Mouse (Mus musculus) left cerebral cortex, adult 9 months (tissue): Measurements from ENCODE around the gene Inf2.

Experiments
- DNase-seq, 2 experiments: peaks; one replicate each; pipeline ENCODE4 v3.0.0; 2022; ENCODE audit warnings: low spot score in 2 of 2

The Inf2 gene

DNA sequence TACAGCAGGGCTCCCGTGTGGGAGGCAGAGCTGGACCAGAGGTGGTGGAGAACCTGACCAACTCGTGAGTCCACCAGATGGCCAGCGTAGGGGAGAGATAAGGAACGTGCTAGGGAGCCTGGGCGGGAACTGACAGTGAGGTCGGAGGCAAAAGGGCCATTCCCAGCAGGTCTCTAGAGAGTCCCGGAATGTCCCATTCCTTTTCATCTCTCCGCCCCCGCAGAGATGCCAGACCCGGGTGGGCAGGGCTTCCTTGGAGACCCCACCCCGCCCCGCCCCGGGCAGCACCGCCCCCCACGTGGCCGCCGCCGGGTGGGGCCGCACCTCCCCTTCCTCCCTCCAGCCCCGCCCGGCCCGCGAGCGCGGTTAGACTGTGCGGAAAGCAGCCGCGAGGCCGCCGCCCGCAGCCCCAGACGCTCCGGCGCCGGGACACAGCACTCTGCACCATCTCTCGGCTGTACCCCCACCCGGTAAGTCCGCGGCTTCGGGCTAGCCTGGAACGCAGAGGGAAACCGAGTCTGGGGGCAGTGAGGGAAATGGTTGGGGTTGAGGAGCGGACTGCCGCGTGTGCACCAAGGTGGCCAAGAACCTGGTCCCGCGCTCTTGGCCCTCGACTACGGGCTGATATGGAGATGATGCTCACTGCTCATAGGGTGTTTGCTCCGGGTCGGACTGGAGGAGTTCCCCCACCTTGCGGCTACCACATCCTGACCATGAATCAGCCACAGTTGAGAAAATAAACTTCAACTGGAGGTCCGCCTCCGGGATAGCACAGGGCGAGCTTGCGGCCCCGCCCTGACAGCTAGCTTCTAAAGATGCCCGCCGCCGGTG lies at the start of gene Inf2:
Gene Inf2, plus strand, starts transcription at position 359 of the 831 bp plus-strand sequence.
- DNase-seq, result peak; percentile 73 to 83

GRCm38 (mm10) chr12:112539466-112539965 lies 49.1 kb upstream of the Inf2 start:
- no peak for DNase-seq

GRCm38 (mm10) chr12:112540321-112540720 lies 48.3 kb upstream of the Inf2 start:
- no peak for DNase-seq

DNA sequence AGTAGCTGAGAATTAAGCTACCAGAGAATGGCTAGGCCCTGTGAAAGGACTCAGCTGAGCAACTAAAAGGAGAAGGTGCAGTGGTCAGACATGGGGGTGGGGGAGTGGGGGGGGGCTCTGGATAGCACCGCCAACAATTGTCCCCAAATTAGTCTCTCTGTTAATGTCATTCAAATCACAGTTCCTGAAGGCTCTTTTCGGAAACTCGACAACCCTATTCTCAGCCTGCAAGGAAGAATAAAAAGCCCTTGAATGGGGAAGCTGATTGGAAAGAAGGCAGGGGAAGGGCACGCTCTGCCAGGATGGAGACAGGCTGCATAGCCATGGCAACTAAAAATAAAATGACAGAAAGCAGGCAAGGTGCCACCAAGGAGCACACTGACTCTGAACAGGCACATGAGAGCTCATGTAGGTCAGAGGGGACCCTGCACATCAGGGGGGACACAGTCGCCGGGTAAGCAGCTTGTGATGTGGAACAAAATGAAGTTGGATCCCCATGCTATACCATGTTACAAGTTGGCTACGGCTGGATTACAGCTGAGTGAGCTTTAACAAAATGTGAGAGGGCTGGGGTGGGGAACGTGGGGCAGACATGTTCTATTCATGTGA lies 47.0 kb upstream of the Inf2 start:
- no peak for DNase-seq

DNA sequence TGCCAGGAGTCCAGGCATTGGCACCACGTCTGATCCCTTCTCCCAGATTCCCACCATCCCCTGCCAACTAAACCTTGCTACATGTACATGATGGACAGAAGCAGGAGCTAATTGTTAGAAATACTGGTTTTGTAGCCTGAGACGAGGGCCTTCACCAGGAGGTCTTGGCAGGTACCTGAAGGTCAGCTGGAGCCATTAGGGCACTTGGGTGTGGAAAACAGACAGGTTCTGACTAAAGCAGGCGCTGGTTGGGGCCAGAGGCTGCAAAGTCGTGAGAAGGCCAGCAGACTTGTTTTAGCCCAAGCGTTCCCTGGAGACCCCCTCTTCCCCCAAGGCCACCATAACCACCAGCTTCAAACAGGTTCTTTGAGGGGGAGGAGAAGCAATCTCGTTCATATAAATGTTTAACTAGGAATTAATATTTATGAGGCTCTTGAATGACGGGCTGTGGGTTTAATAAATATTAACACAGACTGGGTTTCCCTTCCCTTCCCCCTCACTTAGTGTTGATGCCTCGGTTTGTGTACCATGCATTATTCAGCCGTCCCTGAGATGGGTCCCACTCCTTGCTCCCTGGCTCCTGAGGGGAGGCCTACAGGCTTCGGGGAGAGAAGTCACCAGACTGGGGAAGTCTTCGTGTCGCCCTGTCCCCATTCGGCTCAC lies 46.2 kb upstream of the Inf2 start:
- no peak for DNase-seq

GRCm38 (mm10) chr12:112542920-112543300 lies 45.7 kb upstream of the Inf2 start:
- peak; percentile 58 to 91 for DNase-seq

DNA sequence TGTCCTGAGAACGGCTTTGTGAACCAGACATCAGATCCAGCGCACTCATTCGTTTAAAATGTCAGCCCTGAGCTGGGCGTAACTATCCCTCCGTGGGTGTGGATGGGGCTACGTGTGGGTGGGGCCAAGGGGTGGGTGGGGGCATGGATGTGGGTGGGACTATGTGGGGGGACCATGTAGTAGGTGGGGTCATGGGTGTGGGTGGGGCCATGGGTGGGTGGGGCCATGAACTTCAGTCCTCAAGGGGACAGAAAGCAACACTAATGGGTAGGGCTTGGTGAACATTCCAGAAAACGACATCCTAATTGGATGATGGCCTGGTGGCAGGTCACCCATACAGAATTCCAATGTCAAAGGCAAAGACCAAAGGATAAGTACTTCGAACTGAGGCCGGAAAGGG lies 44.6 kb upstream of the Inf2 start:
- no peak for DNase-seq

DNA sequence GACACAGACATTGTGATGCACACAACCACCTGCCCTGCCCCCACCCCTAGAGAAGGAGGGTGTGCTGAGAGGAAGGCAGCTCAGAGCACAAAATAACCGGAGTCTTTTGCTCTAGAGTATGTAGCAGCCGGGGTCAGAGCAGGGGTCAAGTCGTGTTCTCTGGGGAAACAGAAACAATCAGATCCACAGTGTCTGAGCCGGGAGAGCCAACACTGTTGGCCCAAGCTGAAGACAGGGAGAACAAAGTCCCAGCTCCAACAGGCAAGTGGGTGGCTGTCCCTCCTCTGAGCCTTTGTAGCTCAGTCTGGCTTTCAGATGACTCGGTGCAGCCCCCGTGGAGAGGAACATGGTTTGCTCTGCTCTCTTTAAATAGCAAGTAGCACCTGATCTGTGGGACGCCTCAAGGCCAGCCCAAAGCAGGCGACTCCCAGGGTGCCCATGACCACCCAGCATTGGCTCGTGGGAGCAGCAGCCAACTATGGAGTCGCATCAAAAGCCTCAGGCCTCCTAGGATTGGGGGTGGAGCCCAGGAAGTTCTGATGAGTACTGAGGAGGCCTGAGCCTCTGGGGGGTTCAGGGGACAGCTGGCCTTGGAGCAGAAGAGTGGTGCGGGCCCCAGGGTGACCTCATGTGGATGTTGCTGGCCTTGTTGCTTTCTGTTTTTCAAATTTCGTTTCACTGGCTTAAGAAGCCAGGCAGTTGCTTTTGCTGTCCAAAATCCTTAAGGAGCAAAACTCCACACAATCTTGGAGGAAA lies 43.5 kb upstream of the Inf2 start:
- DNase-seq, result no peak

DNA sequence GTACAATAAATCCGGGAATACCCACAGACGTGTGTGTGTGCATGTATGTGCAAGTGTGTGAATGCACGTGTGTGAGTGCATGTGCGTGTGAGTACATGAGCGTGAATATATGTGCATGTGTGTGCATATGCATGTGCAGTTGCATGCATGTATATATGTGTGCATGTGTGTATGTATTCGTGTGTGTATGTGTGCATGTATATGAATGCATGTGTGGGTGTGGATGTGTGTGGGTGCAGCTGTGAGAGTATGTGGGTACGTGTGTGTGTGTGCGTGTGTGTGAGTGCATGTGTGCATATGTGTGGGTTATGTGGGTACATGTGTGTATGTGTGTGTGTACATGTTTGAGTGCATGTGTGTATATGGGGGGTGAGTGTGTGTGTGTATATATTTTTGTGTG lies 42.5 kb upstream of the Inf2 start:
- DNase-seq, result no peak

GRCm38 (mm10) chr12:112549287-112549686 lies 39.3 kb upstream of the Inf2 start:
- no peak for DNase-seq

- peak; percentile 80 to 98 for DNase-seq
Measured at GRCm38 (mm10) chr12:112551861-112552375, 36.7 kb upstream of the Inf2 start.

DNA sequence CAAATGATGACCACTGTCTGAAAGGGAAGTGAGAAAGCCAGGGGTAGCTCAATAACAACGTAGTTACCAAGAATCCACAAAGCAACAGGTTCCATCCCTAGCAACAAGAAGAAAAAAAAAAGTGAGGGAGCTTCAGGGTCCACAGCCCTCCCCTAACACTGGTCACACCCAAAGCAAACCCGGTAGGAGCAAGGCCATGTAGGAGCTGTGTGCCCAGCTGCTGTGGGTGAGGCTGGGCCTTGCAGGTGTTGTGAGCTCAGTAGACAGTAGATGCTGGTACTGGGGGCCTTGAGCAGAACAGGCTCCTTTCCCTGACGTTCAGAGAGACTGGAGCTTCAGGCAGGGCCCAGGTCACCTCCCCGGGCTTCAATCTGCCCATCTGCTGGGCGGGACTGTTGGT lies 36.1 kb upstream of the Inf2 start:
- DNase-seq, result no peak

DNA sequence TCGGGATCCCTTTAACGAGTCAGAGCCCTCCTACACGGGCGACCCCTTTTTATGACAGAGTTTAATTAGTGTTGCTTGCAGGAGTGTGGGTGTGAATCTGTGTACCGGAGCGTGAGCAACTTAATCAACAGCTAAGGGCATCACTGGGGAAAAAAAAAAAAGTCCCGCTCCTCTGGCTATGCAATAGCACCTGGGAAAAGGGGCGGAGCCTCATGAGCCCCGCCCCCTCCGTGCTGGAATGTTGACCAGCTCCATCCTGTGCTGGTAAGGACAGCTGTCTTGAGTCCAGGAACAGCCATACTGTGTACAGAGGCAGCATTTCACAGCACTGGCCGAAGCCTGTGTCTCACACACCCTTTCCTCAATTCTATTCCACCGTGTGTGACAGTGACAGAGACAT lies 33.7 kb upstream of the Inf2 start:
- DNase-seq, result no peak

DNA sequence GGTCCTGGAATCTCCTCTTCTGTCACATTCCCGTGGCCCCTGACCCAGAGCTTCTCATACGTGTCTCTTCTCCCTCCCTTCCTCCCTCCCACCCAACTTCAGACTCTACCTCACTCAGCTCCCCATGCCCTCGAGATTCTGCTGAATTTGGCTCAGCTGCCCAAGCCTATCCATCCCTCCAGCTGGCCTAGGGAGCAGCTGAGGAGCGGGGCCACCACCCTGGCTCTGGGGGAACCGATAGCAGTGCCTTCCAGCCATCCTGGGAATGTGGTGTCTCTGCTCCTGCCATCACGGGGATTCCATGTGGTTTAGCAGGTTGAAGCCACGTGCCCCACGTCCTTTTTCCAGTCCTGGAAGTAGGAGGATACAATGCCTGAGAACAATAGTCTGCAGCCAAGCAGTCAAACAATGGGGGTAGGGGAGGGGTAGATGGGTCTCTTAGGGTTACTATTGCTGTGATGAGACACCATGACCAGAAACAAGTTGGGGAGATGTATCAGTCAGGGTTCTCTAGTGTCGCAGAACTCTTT lies 32.0 kb upstream of the Inf2 start:
- no peak for DNase-seq

GRCm38 (mm10) chr12:112557219-112557618 lies 31.4 kb upstream of the Inf2 start:
- no peak for DNase-seq

- no peak for DNase-seq
Measured at GRCm38 (mm10) chr12:112559231-112559630, 29.4 kb upstream of the Inf2 start.

GRCm38 (mm10) chr12:112559671-112560070 lies 28.9 kb upstream of the Inf2 start:
- DNase-seq, result no peak

- DNase-seq, result no peak
Measured at GRCm38 (mm10) chr12:112560176-112560797, 28.3 kb upstream of the Inf2 start.

GRCm38 (mm10) chr12:112561163-112561562 lies 27.4 kb upstream of the Inf2 start:
- no peak for DNase-seq

- no peak for DNase-seq
Measured at GRCm38 (mm10) chr12:112562462-112562861, 26.1 kb upstream of the Inf2 start.

DNA sequence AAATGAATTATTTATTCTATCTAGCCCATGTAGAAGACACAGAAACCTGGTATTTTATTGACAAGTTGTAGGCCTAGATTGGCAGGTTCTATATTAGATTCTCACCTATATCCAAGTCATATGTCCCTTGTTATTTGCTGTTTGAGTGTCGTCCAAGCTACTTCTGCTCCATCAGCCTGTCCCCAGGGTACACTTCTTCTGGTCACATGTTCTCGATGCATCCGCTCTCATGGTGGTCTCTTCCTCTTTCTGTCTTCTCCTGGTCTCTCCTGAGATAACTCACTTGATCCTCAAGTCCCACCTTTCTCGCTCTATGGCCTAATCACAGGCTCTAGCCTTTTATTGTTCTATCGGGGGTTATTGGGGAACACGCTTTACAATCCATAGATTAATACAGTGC lies 25.6 kb upstream of the Inf2 start:
- no peak for DNase-seq
